Mouse (Mus musculus): ENCODE results near the gene As3mt. TPM values are rescaled to one million over a fixed set of nuclear protein-coding genes. Genes with fewer than 3 reads are reported as not detected.
"Not testable (repeated sequence)": the region's sequence is repeated elsewhere in the genome, so short reads cannot be mapped to it uniquely, and the experiment has no call there.

Gene As3mt
- total RNA-seq, 2 experiments from 2014 or later = 2.9 to 5.9 TPM

- ATAC-seq (replicated peaks; ENCODE audit: low FRiP score, poor library complexity, severe bottlenecking) = no peak
Measured at GRCm38 (mm10) chr19:46696943-46697342, 10.3 kb upstream of the As3mt start.

- ATAC-seq (replicated peaks; ENCODE audit: low FRiP score, poor library complexity, severe bottlenecking) = no peak
Measured at GRCm38 (mm10) chr19:46697840-46698517, 9.3 kb upstream of the As3mt start.

- no peak for ATAC-seq (replicated peaks; ENCODE audit: low FRiP score, poor library complexity, severe bottlenecking)
Measured at GRCm38 (mm10) chr19:46699011-46699481, 8.2 kb upstream of the As3mt start.

GRCm38 (mm10) chr19:46701156-46701555 is 6.1 kb upstream of the As3mt start:
- ATAC-seq (replicated peaks; ENCODE audit: low FRiP score, poor library complexity, severe bottlenecking) = no peak

GRCm38 (mm10) chr19:46705779-46706495 is 1.3 kb upstream of the As3mt start:
- no peak for ATAC-seq (replicated peaks; ENCODE audit: low FRiP score, poor library complexity, severe bottlenecking)

GRCm38 (mm10) chr19:46706540-46707295 is 540 bp upstream of the As3mt start:
- ATAC-seq (replicated peaks; ENCODE audit: low FRiP score, poor library complexity, severe bottlenecking) = no peak

- no peak for ATAC-seq (replicated peaks; ENCODE audit: low FRiP score, poor library complexity, severe bottlenecking)
Measured at GRCm38 (mm10) chr19:46710614-46711013, 3.4 kb downstream of the As3mt start.

- no peak for ATAC-seq (replicated peaks; ENCODE audit: low FRiP score, poor library complexity, severe bottlenecking)
Measured at GRCm38 (mm10) chr19:46714234-46714633, 7.0 kb downstream of the As3mt start.

- no peak for ATAC-seq (replicated peaks; ENCODE audit: low FRiP score, poor library complexity, severe bottlenecking)
Measured at GRCm38 (mm10) chr19:46715016-46715415, 7.8 kb downstream of the As3mt start.

GRCm38 (mm10) chr19:46718150-46718549 is 10.9 kb downstream of the As3mt start:
- no peak for ATAC-seq (replicated peaks; ENCODE audit: low FRiP score, poor library complexity, severe bottlenecking)

- no peak for ATAC-seq (replicated peaks; ENCODE audit: low FRiP score, poor library complexity, severe bottlenecking)
Measured at GRCm38 (mm10) chr19:46724411-46724810, 17.2 kb downstream of the As3mt start.

- ATAC-seq (replicated peaks; ENCODE audit: low FRiP score, poor library complexity, severe bottlenecking) = no peak
Measured at GRCm38 (mm10) chr19:46726142-46726541, 18.9 kb downstream of the As3mt start.

GRCm38 (mm10) chr19:46727140-46727736 is 20.0 kb downstream of the As3mt start:
- ATAC-seq (replicated peaks; ENCODE audit: low FRiP score, poor library complexity, severe bottlenecking) = no peak

GRCm38 (mm10) chr19:46727945-46728540 is 20.8 kb downstream of the As3mt start:
- no peak for ATAC-seq (replicated peaks; ENCODE audit: low FRiP score, poor library complexity, severe bottlenecking)

GRCm38 (mm10) chr19:46728909-46729308 is 21.7 kb downstream of the As3mt start:
- ATAC-seq (replicated peaks; ENCODE audit: low FRiP score, poor library complexity, severe bottlenecking) = no peak

GRCm38 (mm10) chr19:46731351-46731750 is 24.1 kb downstream of the As3mt start:
- no peak for ATAC-seq (replicated peaks; ENCODE audit: low FRiP score, poor library complexity, severe bottlenecking)

- not testable (repeated sequence) for ATAC-seq (replicated peaks; ENCODE audit: low FRiP score, poor library complexity, severe bottlenecking)
Measured at GRCm38 (mm10) chr19:46732673-46733072, 25.4 kb downstream of the As3mt start.

GRCm38 (mm10) chr19:46733626-46734025 is 26.4 kb downstream of the As3mt start:
- ATAC-seq (replicated peaks; ENCODE audit: low FRiP score, poor library complexity, severe bottlenecking) = no peak

GRCm38 (mm10) chr19:46735241-46735640 is 28.0 kb downstream of the As3mt start:
- no peak for ATAC-seq (replicated peaks; ENCODE audit: low FRiP score, poor library complexity, severe bottlenecking)

- ATAC-seq (replicated peaks; ENCODE audit: low FRiP score, poor library complexity, severe bottlenecking) = no peak
Measured at GRCm38 (mm10) chr19:46737106-46737505, 29.8 kb downstream of the As3mt start.

All from erythroblast, adult 5-6 weeks (primary cell).